Mouse (Mus musculus): ENCODE results near the gene Hdac7. TPM values are rescaled to one million over a fixed set of nuclear protein-coding genes. Genes with fewer than 3 reads are reported as not detected.

Gene Hdac7
- total RNA-seq, 1 experiment from 2014 or later: 30.7 TPM

- ATAC-seq (replicated peaks; ENCODE audit: low read depth, poor library complexity, severe bottlenecking): no peak
Observed at GRCm38 (mm10) chr15:97778311-97779098, 65.8 kb downstream of the Hdac7 start, which contains the start of gene Slc48a1. Slc48a1 (plus strand) TSS chr15:97778520.

- ATAC-seq (replicated peaks; ENCODE audit: low read depth, poor library complexity, severe bottlenecking): no peak
Observed at GRCm38 (mm10) chr15:97776919-97777318, 67.4 kb downstream of the Hdac7 start.

GRCm38 (mm10) chr15:97776514-97776913 is 67.8 kb downstream of the Hdac7 start:
- ATAC-seq (replicated peaks; ENCODE audit: low read depth, poor library complexity, severe bottlenecking): peak; percentile 81

- no peak for ATAC-seq (replicated peaks; ENCODE audit: low read depth, poor library complexity, severe bottlenecking)
Observed at GRCm38 (mm10) chr15:97773961-97774370, 70.3 kb downstream of the Hdac7 start.

- ATAC-seq (replicated peaks; ENCODE audit: low read depth, poor library complexity, severe bottlenecking): no peak
Observed at GRCm38 (mm10) chr15:97773108-97773507, 71.2 kb downstream of the Hdac7 start.

- no peak for ATAC-seq (replicated peaks; ENCODE audit: low read depth, poor library complexity, severe bottlenecking)
Observed at GRCm38 (mm10) chr15:97770280-97770679, 74.0 kb downstream of the Hdac7 start.

GRCm38 (mm10) chr15:97768192-97768591 is 76.1 kb downstream of the Hdac7 start:
- peak; percentile 23; the same call in 1 of the 2 replicates for ATAC-seq (replicated peaks; ENCODE audit: low read depth, poor library complexity, severe bottlenecking)

- peak; percentile 91 for ATAC-seq (replicated peaks; ENCODE audit: low read depth, poor library complexity, severe bottlenecking)
Observed at GRCm38 (mm10) chr15:97767280-97768186, 76.8 kb downstream of the Hdac7 start, which contains the start of gene Rapgef3. Rapgef3 (minus strand) TSS chr15:97767972.

GRCm38 (mm10) chr15:97766594-97767279 is 77.6 kb downstream of the Hdac7 start:
- no peak for ATAC-seq (replicated peaks; ENCODE audit: low read depth, poor library complexity, severe bottlenecking)

- ATAC-seq (replicated peaks; ENCODE audit: low read depth, poor library complexity, severe bottlenecking): no peak
Observed at GRCm38 (mm10) chr15:97766194-97766593, 78.1 kb downstream of the Hdac7 start.

GRCm38 (mm10) chr15:97765090-97765794 is 79.1 kb downstream of the Hdac7 start:
- no peak for ATAC-seq (replicated peaks; ENCODE audit: low read depth, poor library complexity, severe bottlenecking)

- no peak for ATAC-seq (replicated peaks; ENCODE audit: low read depth, poor library complexity, severe bottlenecking)
Observed at GRCm38 (mm10) chr15:97764532-97764931, 79.8 kb downstream of the Hdac7 start.

- no peak for ATAC-seq (replicated peaks; ENCODE audit: low read depth, poor library complexity, severe bottlenecking)
Observed at GRCm38 (mm10) chr15:97763256-97764049, 80.8 kb downstream of the Hdac7 start.

GRCm38 (mm10) chr15:97762733-97763132 is 81.6 kb downstream of the Hdac7 start:
- ATAC-seq (replicated peaks; ENCODE audit: low read depth, poor library complexity, severe bottlenecking): no peak

GRCm38 (mm10) chr15:97761438-97761837 is 82.9 kb downstream of the Hdac7 start:
- ATAC-seq (replicated peaks; ENCODE audit: low read depth, poor library complexity, severe bottlenecking): no peak

- ATAC-seq (replicated peaks; ENCODE audit: low read depth, poor library complexity, severe bottlenecking): no peak
Observed at GRCm38 (mm10) chr15:97760952-97761351, 83.3 kb downstream of the Hdac7 start.

- peak; percentile 52 for ATAC-seq (replicated peaks; ENCODE audit: low read depth, poor library complexity, severe bottlenecking)
Observed at GRCm38 (mm10) chr15:97760006-97760405, 84.3 kb downstream of the Hdac7 start.

- ATAC-seq (replicated peaks; ENCODE audit: low read depth, poor library complexity, severe bottlenecking): no peak
Observed at GRCm38 (mm10) chr15:97755361-97755760, 88.9 kb downstream of the Hdac7 start.

GRCm38 (mm10) chr15:97754476-97754875 is 89.8 kb downstream of the Hdac7 start:
- ATAC-seq (replicated peaks; ENCODE audit: low read depth, poor library complexity, severe bottlenecking): no peak

Measured in common myeloid progenitor, adult 5-6 weeks (primary cell).